Mouse (Mus musculus) granulocyte monocyte progenitor cell, adult 5-6 weeks (primary cell): ENCODE data around the gene Crispld2. TPM values are rescaled to one million over a fixed set of nuclear protein-coding genes. Genes with fewer than 3 reads are reported as not detected.

Experiments used
- total RNA-seq, 2 experiments: library from RNA; stranded (forward) in 1 of 2; stranded (reverse) in 1 of 2; fragments of 200-712, 200-1000 nt in 1 of 2; fragments of >200 nt in 1 of 2; fragmentation: Nextera tagmentation in 1 of 2; gene quantifications; 2 replicates each; pipeline ENCODE4 v1.2.3; 2014 to 2017

Gene Crispld2
- total RNA-seq, 2 experiments from 2014 or later, result 1.7 TPM; not detected in 1

Other genes starting within 250 kb of the Crispld2 start
- 7.5 and 11.2 TPM in 2 replicates for gene Tldc1, start 214.0 kb upstream of the Crispld2 start, total RNA-seq (2014; fragmentation: Nextera tagmentation)
- gene Tldc1, start 214.0 kb upstream of the Crispld2 start, total RNA-seq (2017), result 2.2 and 3.9 TPM in 2 replicates
- gene Cotl1, start 151.9 kb upstream of the Crispld2 start, total RNA-seq (2014; fragmentation: Nextera tagmentation), result 136 and 152 TPM in 2 replicates
- gene Cotl1, start 151.9 kb upstream of the Crispld2 start, total RNA-seq (2017), result 127 and 150 TPM in 2 replicates
- gene Klhl36, start 130.2 kb upstream of the Crispld2 start, total RNA-seq (2014; fragmentation: Nextera tagmentation), result 2.5 and 5.3 TPM in 2 replicates
- gene Klhl36, start 130.2 kb upstream of the Crispld2 start, total RNA-seq (2017), result 3.5 and 6.7 TPM in 2 replicates
- gene Usp10, start 82.1 kb upstream of the Crispld2 start, total RNA-seq (2014; fragmentation: Nextera tagmentation), result 91.5 and 110 TPM in 2 replicates
- gene Usp10, start 82.1 kb upstream of the Crispld2 start, total RNA-seq (2017), result 56.4 and 69.3 TPM in 2 replicates
- gene Gm20388, start 81.6 kb upstream of the Crispld2 start, total RNA-seq (2014; fragmentation: Nextera tagmentation), result 7.1 and 23.8 TPM in 2 replicates
- 18.5 and 25.8 TPM in 2 replicates for gene Gm20388, start 81.6 kb upstream of the Crispld2 start, total RNA-seq (2017)
- 19.5 and 24.3 TPM in 2 replicates for gene Zdhhc7, start 109.0 kb downstream of the Crispld2 start, total RNA-seq (2014; fragmentation: Nextera tagmentation)
- gene Zdhhc7, start 109.0 kb downstream of the Crispld2 start, total RNA-seq (2017), result 14.5 and 21.1 TPM in 2 replicates
- 0.04 and 9.0 TPM in 2 replicates for gene 6430548M08Rik, start 121.7 kb downstream of the Crispld2 start, total RNA-seq (2014; fragmentation: Nextera tagmentation)
- 3.3 and 3.6 TPM in 2 replicates for gene 6430548M08Rik, start 121.7 kb downstream of the Crispld2 start, total RNA-seq (2017)
- not detected in 2 replicates for gene Fam92b, start 185.0 kb downstream of the Crispld2 start, total RNA-seq (2014; fragmentation: Nextera tagmentation)
- not detected in 2 replicates for gene Fam92b, start 185.0 kb downstream of the Crispld2 start, total RNA-seq (2017)
- 32.7 and 40.9 TPM in 2 replicates for gene Gse1, start 236.0 kb downstream of the Crispld2 start, total RNA-seq (2014; fragmentation: Nextera tagmentation)
- 6.9 and 8.4 TPM in 2 replicates for gene Gse1, start 236.0 kb downstream of the Crispld2 start, total RNA-seq (2017)